Mouse (Mus musculus) left cerebral cortex, postnatal 4 days (tissue): ENCODE measurements around the gene Gpbar1. TPM values are rescaled to one million over a fixed set of nuclear protein-coding genes. Genes with fewer than 3 reads are reported as not detected.
A peak's percentile ranks its signal among the peaks of the same experiment; 100 is the strongest.
"Not testable (repeated sequence)": the region's sequence is repeated elsewhere in the genome, so short reads cannot be mapped to it uniquely, and the experiment has no call there.

Source experiments
- DNase-seq: peaks from one replicate; pipeline ENCODE4 v3.0.0-alpha.2; 2022
- intact Hi-C: fragments of 180-260 bp; cut with DNase I; formaldehyde crosslinking; loops from one replicate; pipeline ENCODE4 v1.15.1; 2025
- total RNA-seq, 2 experiments: library from RNA; stranded (reverse); gene quantifications; 2 replicates each; pipeline ENCODE4 v1.2.3; 2021

Gene Gpbar1
- total RNA-seq, 2 experiments from 2014 or later: not detected

DNA sequence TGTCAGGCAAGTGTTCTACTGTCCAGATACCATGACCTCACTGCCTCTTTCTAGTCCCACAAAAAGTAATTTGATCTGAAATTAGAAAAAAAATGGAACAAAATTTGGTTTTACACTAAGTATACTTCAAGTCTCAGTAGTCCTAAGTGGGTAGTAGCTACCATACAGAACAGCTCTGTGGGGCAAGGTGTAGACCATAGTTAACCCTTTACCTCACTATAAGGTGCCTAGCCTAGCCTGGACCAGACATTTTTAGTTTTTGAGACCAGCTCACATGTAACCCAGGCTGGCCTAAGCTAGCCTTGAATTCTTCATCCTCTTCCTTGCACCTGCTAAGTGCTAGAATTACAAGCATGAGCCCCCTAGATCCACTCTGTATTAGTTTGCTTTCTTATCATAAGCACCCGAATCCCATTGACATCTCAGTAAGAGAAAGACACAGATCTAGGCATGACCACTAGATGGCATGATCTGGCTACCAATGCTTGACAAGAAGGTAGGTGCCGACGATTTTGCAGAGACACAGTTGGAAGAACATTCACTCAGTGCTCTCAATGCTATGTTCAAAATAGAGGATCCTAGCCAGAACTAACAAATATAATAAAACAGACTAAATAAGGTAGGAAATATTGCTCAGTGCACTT, 34.8 kb downstream of the Gpbar1 start:
- intact Hi-C loops: no loop called here
- peak; percentile 48 for DNase-seq

- DNase-seq: no peak
- intact Hi-C loops: loop anchor here (5.0 kb wide), 1 partner anchor 48 kb away; the partner anchor contains the start of gene Catip
Observed at GRCm38 (mm10) chr1:74314796-74315195, 36.4 kb downstream of the Gpbar1 start.

GRCm38 (mm10) chr1:74316114-74316827, 37.9 kb downstream of the Gpbar1 start:
- intact Hi-C loops: loop anchor here (5.0 kb wide), 1 partner anchor 46 kb away; the partner anchor contains the start of gene Catip
- DNase-seq: no peak

DNA sequence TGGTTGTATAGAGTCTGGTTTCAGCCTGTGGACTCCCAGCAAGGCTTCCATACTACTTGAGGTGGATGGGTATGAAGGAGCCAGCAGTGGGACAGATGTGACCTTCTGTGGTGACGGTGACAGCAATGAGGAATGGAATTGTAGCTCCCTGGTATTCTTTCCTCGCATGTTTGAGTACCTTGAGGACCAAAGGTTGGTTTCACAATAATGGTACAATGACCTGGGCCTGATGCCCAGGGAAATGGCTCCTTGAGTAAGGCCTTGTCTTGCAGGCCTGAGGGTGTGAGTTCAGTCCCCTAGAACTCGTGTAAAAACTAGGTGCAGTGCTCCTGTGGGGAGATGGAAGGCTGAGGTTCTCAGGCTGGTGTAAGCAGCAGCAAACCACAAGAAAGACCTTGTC, 40.4 kb downstream of the Gpbar1 start:
- no peak for DNase-seq
- intact Hi-C loops: loop anchor here (5.0 kb wide), 1 partner anchor 44 kb away; the partner anchor contains the start of gene Catip

DNA sequence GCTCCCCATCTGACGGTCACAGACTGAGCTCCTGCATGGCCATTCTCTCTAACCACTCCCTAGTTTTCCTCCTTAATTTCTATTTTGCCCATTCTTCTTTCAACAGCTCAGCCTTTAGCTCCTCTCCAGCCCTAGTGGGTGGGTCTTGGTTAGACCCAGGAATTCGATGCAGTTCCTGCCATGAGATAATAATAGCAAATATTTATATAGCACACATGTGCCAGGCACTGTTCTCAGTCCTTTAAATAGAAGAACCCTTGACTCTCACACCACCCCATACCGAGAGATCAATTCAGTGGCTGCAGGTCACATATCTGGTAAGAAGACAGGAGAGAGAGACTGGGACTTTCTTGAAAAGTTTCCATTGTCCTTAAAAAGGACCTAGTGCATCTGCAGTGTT, 43.0 kb downstream of the Gpbar1 start:
- no peak for DNase-seq
- intact Hi-C loops: no loop called here

GRCm38 (mm10) chr1:74326916-74327315, 48.6 kb downstream of the Gpbar1 start:
- DNase-seq, intact Hi-C loops: not testable (repeated sequence)

Other genes starting within 250 kb of the Gpbar1 start
- gene Tns1, start 154.1 kb upstream of the Gpbar1 start, total RNA-seq: 10 to 100 TPM; 19.6 to 21.4 TPM
- under 1 TPM in 1 of 2 experiments, not detected in 1; 0.20 TPM for gene Rufy4, start 153.0 kb upstream of the Gpbar1 start, total RNA-seq
- under 1 TPM in 1 of 2 experiments, not detected in 1; 0.12 TPM for gene Cxcr2, start 124.6 kb upstream of the Gpbar1 start, total RNA-seq
- not detected for gene Cxcr1, start 83.9 kb upstream of the Gpbar1 start, total RNA-seq
- 100 to 1,000 TPM; 333 to 372 TPM for gene Arpc2, start 42.5 kb upstream of the Gpbar1 start, total RNA-seq
- 100 to 1,000 TPM; 122 to 124 TPM for gene Aamp, start 6.2 kb downstream of the Gpbar1 start, total RNA-seq
- gene Pnkd, start 6.4 kb downstream of the Gpbar1 start, total RNA-seq: 10 to 100 TPM; 98.6 to 99.4 TPM
- 1 to 10 TPM; 5.2 to 5.3 TPM for gene Tmbim1, start 27.1 kb downstream of the Gpbar1 start, total RNA-seq
- 1 to 10 TPM in 1 of 2 experiments, under 1 TPM in 1; 0.74 to 1.1 TPM for gene Catip, start 83.6 kb downstream of the Gpbar1 start, total RNA-seq
- 1 to 10 TPM; 1.2 to 2.2 TPM for gene Slc11a1, start 96.6 kb downstream of the Gpbar1 start, total RNA-seq
- 10 to 100 TPM; 19.2 to 20.8 TPM for gene Ctdsp1, start 113.0 kb downstream of the Gpbar1 start, total RNA-seq
- under 1 TPM; 0.72 to 0.81 TPM for gene Vil1, start 130.8 kb downstream of the Gpbar1 start, total RNA-seq
- gene Cnot9, start 227.5 kb downstream of the Gpbar1 start, total RNA-seq: 10 to 100 TPM; 43.9 to 48.1 TPM